Mouse (Mus musculus) ES-E14 (cell line): ENCODE data around the gene Eogt. TPM values are rescaled to one million over a fixed set of nuclear protein-coding genes. Genes with fewer than 3 reads are reported as not detected.

Experiments used
- DNase-seq: peaks from one replicate; pipeline ENCODE4 v3.0.0-alpha.2; 2013; ENCODE audit warnings: low read depth, low spot score
- H3K27ac ChIP-seq: 2 replicates; pipeline ENCODE4 v1.5.1; 2012; ENCODE audit warnings: low read depth, mild to moderate bottlenecking, low read length, moderate library complexity, mixed read lengths; ENCODE audit not compliant: poor library complexity, insufficient read depth, severe bottlenecking
- H3K36me3 ChIP-seq: 2 replicates; pipeline ENCODE4 v1.6.1; 2012; ENCODE audit warnings: mild to moderate bottlenecking, low read length, moderate library complexity, mixed read lengths; ENCODE audit not compliant: control insufficient read depth, poor library complexity, insufficient read depth, severe bottlenecking
- H3K4me1 ChIP-seq, 2 experiments: fragments of 150-350 bp in 1 of 2; sonication (generic) in 1 of 2; 2 replicates each; pipeline ENCODE4 v1.6.1; 2012; ENCODE audit warnings: low read length in 2 of 2, mild to moderate bottlenecking in 1 of 2, mixed read lengths in 1 of 2; ENCODE audit not compliant: control insufficient read depth in 2 of 2, insufficient read depth in 2 of 2, poor library complexity in 1 of 2
- H3K4me3 ChIP-seq, 2 experiments: fragments of 150-350 bp in 1 of 2; sonication (generic) in 1 of 2; 2 replicates each; pipeline ENCODE4 v1.5.1; 2012; ENCODE audit warnings: low read length in 2 of 2, low read depth in 1 of 2, mild to moderate bottlenecking in 1 of 2, mixed read lengths in 1 of 2; ENCODE audit not compliant: insufficient read depth in 1 of 2, poor library complexity in 1 of 2, severe bottlenecking in 1 of 2
- H3K9ac ChIP-seq: 2 replicates; pipeline ENCODE4 v1.6.1; 2012; ENCODE audit warnings: low read depth, mild to moderate bottlenecking, low read length, mixed read lengths; ENCODE audit not compliant: poor library complexity, insufficient read depth, severe bottlenecking
- H3K9me3 ChIP-seq: fragments of 150-350 bp; sonication (generic); 2 replicates; pipeline ENCODE4 v1.6.1; 2012; ENCODE audit warnings: low read depth, mild to moderate bottlenecking, low read length; ENCODE audit not compliant: control insufficient read depth, insufficient read depth
- CHD2 ChIP-seq: IDR thresholded peaks from 2 replicates; pipeline ENCODE4 v1.6.1; 2014; ENCODE audit warnings: mild to moderate bottlenecking, low read depth, low read length, inconsistent platforms
- HCFC1 ChIP-seq: IDR thresholded peaks from 2 replicates; pipeline ENCODE4 v1.6.1; 2012; ENCODE audit warnings: low read length, inconsistent platforms, borderline replicate concordance; ENCODE audit not compliant: insufficient read depth
- MAFK ChIP-seq: IDR thresholded peaks from 2 replicates; pipeline ENCODE4 v1.6.1; 2014; ENCODE audit warnings: mild to moderate bottlenecking, low read depth, low read length, inconsistent platforms; ENCODE audit not compliant: insufficient read depth
- ZC3H11A ChIP-seq: IDR thresholded peaks from 2 replicates; pipeline ENCODE4 v1.6.1; 2012; ENCODE audit warnings: low read depth, mild to moderate bottlenecking, inconsistent platforms, low read length, borderline replicate concordance
- ZNF384 ChIP-seq: IDR thresholded peaks from 2 replicates; pipeline ENCODE4 v1.6.1; 2012; ENCODE audit warnings: low read depth, low read length, inconsistent platforms
- in situ Hi-C, 2 experiments: fragments of 600-800 bp; cut with MboI; formaldehyde crosslinking; loops; one replicate each; pipeline ENCODE4 v1.15.1; 2025; ENCODE audit warnings: low sequenced_read_pairs in 2 of 2, inconsistent platforms in 1 of 2; ENCODE audit not compliant: unreplicated experiment in 2 of 2
- total RNA-seq: library from RNA; depleted of rRNA; stranded (reverse); fragments of 300-350 nt; gene quantifications from 2 replicates; pipeline ENCODE4 v1.2.3, GENCODE M21; 2012; rRNA removed

Gene Eogt
- 7.7 and 10.3 TPM in 2 replicates for total RNA-seq

GRCm38 (mm10) chr6:97148383-97149251 lies at the start of gene Eogt:
Gene Eogt, minus strand, starts transcription at chr6:97149182.
- TF ChIP-seq CHD2, result no peak
- no peak for TF ChIP-seq MAFK
- no peak for TF ChIP-seq ZNF384
- no peak for TF ChIP-seq ZC3H11A
- TF ChIP-seq HCFC1, result no peak
- Histone ChIP-seq H3K27ac (peak within 1 kb of the TSS; percentile 33; the same call in 1 of the 2 replicates), H3K36me3 (no peaks in the 10 kb centered on the region; the same call in 1 of the 2 replicates), H3K4me1 (no peaks in the 10 kb centered on the region; a peak in 1 of 4 replicates), H3K4me3 (peak within 1 kb of the TSS; percentile 80 to 82), H3K9me3 (no peaks in the 10 kb centered on the region), H3K9ac (peak within 1 kb of the TSS; percentile 86)
- DNase-seq, result peak; percentile 63
- in situ Hi-C loops, result no loop called here

- Histone ChIP-seq H3K4me3 (peak overlapping the region; percentile 92 to 94), H3K9me3 (no peaks in the 10 kb centered on the region), H3K27ac (peak overlapping the region; percentile 67), H3K36me3 (peaks cover 9% of the 10 kb centered on the region), H3K9ac (peak overlapping the region; percentile 94), H3K4me1 (no peaks in the 10 kb centered on the region)
- peak; percentile 44 for DNase-seq
- in situ Hi-C loops, result no loop called here
- TF ChIP-seq HCFC1 (no peak), MAFK (no peak), CHD2 (no peak), ZNF384 (no peak), ZC3H11A (no peak)
Measured at GRCm38 (mm10) chr6:97179367-97179828, 30.4 kb upstream of the Eogt start.

GRCm38 (mm10) chr6:97178491-97179366 lies 29.7 kb upstream of the Eogt start, which contains the start of gene Tmf1:
Gene Tmf1, minus strand, starts transcription at chr6:97179122.
- Histone ChIP-seq H3K9me3 (no peaks in the 10 kb centered on the region), H3K9ac (peak within 1 kb of the TSS; percentile 94), H3K27ac (peak within 1 kb of the TSS; percentile 67), H3K4me1 (no peaks in the 10 kb centered on the region), H3K4me3 (peak within 1 kb of the TSS; percentile 92 to 94), H3K36me3 (peaks cover 9% of the 10 kb centered on the region)
- TF ChIP-seq HCFC1, result peak; percentile 67
- no peak for TF ChIP-seq ZC3H11A
- no peak for TF ChIP-seq CHD2
- no peak for TF ChIP-seq ZNF384
- TF ChIP-seq MAFK, result no peak
- peak; percentile 78 for DNase-seq
- in situ Hi-C loops, result no loop called here

GRCm38 (mm10) chr6:97175716-97176115 lies 26.7 kb upstream of the Eogt start:
- H3K9ac ChIP-seq, result no peak overlapping the region
- in situ Hi-C loops, result no loop called here
- no peak for DNase-seq
- H3K4me1 ChIP-seq, result no peaks in the 10 kb centered on the region
- no peak overlapping the region for H3K27ac ChIP-seq
- peaks cover 9% of the 10 kb centered on the region for H3K36me3 ChIP-seq
- TF ChIP-seq HCFC1, result no peak
- no peak for TF ChIP-seq CHD2
- no peak for TF ChIP-seq ZC3H11A
- TF ChIP-seq MAFK, result no peak
- no peak for TF ChIP-seq ZNF384
- no peaks in the 10 kb centered on the region for H3K9me3 ChIP-seq
- no peak overlapping the region for H3K4me3 ChIP-seq
